Mouse (Mus musculus) stomach, postnatal 0 days (tissue): ENCODE measurements around the gene Gm21974.

Experiments
- CTCF ChIP-seq: IDR thresholded peaks from 2 replicates; pipeline ENCODE4 v1.5.1; 2016; ENCODE audit warnings: antibody characterized with exemption, low read depth, mild to moderate bottlenecking, moderate library complexity
- EP300 ChIP-seq: optimal IDR thresholded peaks from 2 replicates; pipeline ENCODE3; 2016; ENCODE audit warnings: antibody characterized with exemption

DNA sequence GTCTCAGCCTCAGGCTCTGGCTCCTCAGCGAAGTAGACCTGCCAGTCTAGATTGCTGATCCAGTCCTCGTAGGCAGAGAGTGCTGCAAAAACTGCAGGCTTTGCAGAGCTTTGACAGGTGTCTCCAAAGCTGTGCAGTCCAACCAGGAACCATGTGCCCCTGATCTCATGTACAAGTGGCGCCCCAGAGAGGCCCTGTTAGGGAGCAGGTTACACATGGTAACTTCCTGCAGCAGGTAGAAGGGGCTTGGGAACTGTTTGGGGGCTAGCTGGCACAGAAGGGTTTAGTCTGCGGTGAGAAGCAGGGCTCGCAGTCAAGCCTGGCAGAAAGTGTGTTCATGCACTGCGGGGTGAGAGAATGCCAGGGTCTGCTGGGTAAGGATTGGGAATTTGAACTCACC, 8.7 kb downstream of the Gm21974 start:
- TF ChIP-seq CTCF, result no peak
- no peak for TF ChIP-seq EP300
